Mouse (Mus musculus): ENCODE measurements around the gene Mboat2.
A peak's percentile ranks its signal among the peaks of the same experiment; 100 is the strongest.

DNA sequence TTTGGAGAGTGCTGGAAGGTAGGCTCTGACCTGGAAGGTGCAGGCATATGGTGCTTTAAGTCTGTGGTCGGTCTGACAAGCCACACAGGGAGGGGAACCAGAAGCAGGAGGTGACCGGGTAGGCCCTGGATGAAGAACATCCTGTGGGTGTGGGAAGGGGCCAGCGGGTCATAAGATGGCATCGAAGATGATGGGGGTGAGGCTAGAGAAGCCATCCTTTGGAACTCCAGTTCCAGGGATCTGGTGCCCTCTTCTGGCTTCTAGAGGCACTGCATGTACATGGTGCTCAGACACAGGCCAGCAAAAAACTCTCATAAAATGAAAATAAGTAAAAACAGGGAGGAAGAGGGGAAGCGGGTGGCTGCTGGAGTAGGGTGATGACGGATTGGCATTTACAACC lies 121.5 kb downstream of the Mboat2 start:
- peak; percentile 76; the same call in 1 of the 2 replicates for TF ChIP-seq CTCF (IDR thresholded peaks at IDR 0.05; ENCODE audit: control insufficient read depth, insufficient read depth, insufficient replicate concordance, low read depth, low read length)
- no peak for TF ChIP-seq POLR2A (IDR thresholded peaks at IDR 0.05; ENCODE audit: control insufficient read depth, low read depth, low read length)
